Mouse (Mus musculus): ENCODE data around the gene Pcnx2.

The Pcnx2 gene

DNA sequence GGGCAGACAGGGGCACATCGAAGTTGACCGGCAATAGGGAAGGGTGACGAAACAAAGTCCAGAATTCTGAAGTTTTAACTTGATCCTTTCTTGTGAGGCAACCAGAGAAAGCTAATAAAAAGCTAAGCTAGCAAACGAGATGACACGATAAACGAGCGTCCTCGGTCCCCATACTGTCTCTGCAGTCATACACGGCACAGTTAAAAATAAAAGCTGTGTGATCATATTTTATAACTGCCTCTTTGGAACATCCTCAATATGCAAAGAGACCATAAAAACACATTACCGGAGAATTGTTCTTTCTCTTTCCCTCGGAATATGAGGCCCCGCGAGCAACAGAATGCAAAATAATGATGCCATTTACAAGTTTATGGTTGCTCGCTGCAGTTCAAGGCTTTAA, 76.1 kb downstream of the Pcnx2 start:
- no peak for DNase-seq (ENCODE audit: low spot score in 2 of 2)

DNA sequence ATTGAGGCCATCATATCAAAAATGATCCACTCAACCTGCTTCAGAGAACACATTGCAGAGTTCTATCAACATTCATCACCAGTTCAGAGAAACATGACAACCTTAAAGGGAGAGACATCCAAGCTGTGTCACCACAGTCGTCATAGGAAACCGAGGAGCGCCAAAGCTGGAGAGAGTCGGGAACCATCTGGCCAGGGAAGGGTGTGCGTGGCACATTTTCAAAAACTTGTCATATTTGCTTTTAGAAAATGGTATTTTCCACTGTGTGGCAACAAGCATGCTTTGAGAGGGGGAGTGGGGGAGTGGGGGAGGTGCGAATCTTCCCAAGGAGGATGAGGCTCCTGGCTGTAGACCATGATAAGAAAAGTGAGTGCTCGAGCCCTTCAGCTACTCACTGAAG, 78.3 kb downstream of the Pcnx2 start:
- DNase-seq (ENCODE audit: low spot score in 2 of 2): peak; percentile 78 to 89

DNA sequence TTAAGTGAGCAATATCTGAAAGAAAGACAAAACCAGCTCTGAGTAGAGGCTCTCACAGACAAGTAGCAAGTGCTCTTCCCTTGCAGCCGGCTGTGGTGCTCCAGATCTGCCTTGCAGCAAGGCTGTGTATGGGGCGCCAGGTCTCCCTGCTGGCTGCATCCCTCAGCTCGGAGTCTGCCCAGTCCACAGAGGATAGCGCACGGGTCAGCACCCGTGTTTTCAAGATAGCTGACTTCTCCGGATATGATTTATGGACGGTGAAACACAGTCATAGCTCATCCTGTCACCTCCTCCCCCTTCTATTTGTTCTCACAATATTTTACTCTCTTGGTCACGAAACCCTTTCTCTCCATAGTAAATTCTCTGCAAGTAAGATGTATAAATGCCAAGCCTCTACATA, 79.3 kb downstream of the Pcnx2 start:
- no peak for DNase-seq (ENCODE audit: low spot score in 2 of 2)

DNA sequence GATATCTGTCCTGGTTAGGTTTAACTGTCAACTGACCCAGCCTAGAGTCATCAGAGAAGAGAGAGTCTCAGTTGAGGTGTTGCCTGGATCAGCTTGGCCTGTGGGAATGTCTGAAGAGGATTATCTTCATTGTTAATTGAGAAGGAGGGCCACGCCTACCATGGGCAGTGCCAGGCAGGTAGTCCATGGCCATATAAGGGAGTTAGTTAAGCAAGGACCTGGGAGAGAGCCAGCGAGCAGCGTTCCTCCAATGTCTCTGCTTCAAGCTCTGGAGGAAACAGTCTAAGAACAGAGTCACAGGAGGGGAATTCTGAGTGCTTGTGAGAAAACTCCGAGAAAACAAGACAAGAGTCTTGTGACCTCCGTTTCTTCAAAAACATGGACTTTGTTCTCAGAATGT, 81.4 kb downstream of the Pcnx2 start:
- no peak for DNase-seq (ENCODE audit: low spot score in 2 of 2)

DNA sequence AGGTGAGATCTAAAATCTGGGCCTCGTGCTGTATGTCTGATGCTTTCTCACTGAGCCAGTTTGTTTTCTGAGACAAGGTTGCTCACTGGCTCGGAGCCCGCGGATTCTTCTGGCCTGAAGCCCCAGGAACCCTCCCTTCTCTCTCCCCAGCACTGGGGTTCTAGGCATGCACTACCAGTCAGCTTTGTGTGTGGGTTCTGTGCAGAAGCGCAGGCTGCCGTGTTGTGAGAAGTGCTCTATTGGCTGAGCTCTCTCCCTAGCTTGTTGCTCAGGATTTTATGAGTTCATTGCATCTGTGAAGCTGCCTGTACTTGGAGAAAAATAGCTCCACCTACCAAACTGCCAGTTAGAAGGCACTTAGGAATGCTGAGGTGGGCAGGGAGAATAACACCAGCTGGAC, 89.3 kb downstream of the Pcnx2 start:
- DNase-seq (ENCODE audit: low spot score in 2 of 2): peak; percentile 68 to 75

DNA sequence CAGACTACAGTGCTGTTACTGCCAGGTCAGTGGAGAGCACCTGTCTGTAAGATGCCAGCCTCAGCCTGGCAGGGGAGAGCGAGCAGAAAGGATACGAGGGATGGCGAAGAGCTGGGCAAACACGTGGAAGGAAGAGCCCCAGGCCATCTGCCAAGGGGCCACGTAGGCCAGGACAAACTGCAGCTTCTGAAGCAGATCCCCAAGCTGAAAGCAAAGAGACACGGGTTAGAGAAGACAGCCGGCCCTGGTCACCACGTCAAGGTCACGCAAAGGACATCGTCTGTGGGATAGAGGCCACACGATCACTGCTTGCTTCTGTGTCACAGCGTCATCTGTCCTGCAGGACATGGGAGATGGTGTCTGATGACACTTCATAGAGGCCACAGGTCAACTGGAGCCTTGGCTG, 90.2 kb downstream of the Pcnx2 start:
- no peak for DNase-seq (ENCODE audit: low spot score in 2 of 2)

DNA sequence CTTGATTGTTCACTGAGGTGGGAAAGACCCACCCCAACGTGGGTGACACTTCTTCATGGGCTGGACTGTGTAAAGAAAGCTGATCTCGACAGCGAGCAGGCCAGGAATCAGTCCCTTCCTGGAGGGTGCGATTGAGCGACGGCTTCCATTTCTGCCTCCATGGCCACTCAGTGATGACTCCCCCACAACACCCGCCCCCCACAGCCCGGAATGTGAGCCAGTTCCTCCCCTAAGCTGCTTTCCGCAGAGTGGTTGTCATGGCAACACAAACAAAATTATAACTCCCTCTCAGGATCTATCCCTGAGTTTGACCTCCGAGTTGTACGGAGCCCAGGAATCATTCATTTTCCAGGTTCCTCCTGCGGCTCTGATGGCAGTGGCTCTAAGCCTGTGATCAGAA, 91.7 kb downstream of the Pcnx2 start:
- DNase-seq (ENCODE audit: low spot score in 2 of 2): no peak

DNA sequence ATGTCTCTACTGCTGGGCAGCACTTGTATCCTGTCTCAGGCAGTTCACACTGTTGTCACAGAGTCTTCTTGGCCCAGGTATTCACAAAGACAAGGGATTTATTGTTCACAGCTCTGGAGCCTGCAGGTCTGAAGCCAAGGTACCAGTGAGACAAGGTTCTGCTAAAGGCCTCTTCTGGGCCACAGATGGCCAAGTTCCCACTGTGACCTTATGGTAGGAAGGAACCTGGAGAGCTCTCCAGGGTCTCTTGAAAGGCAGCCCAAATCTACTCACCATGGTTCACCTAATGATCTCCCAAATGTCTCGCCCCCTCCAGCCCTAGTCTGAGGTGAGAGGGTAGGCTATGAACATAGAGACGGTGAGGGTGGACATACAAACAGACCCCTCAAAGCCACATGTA, 101.1 kb downstream of the Pcnx2 start:
- no peak for DNase-seq (ENCODE audit: low spot score in 2 of 2)

DNA sequence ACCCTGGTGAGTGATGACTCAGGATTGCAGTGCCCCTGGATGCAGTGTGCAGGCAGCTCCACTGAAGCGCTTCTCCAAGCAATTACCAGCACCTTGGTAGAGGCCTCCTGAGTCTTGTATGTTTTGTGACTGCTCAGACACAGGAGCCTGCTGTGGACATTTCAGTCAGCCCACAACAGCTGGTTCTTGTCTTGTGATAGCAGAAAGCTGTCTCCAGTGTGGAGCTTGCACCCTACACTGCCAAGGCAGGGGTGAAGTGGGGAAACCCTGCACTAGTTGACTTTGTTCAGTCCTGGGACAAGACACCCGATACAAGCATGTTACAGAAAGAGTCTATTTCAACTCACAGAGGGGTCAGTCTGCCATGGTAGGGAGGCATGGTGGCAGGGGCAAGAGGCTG, 102.8 kb downstream of the Pcnx2 start:
- no peak for DNase-seq (ENCODE audit: low spot score in 2 of 2)

DNA sequence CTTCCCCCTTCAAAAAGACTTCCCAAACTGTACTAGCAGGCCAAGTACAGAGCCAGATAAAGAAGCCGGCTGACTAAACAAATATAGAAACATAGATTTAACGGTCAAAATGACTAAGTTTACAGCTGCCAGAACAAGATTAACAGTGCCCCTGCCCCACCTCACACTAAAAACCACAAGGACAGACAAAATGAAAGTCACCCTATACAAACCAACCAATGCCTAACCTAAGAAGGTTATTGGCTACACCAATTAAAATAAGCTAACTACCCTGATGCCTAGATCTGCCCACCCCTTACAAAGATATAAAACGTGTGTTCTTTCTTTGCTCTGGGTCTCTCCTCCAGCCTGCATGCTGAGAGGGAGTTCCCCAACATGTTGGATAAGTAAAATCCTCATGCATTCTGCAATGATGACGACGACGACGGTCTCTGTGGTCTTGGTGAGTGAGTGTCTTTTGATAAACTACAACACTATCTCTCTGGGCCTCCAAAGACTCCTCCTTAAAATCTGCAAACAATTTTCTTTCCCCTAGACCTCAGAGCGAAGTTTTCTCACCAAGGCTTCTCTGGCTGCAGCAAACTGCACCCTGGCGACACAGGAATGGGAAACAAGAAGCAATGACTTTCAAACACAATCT, 105.2 kb downstream of the Pcnx2 start:
- DNase-seq (ENCODE audit: low spot score in 2 of 2): no peak

DNA sequence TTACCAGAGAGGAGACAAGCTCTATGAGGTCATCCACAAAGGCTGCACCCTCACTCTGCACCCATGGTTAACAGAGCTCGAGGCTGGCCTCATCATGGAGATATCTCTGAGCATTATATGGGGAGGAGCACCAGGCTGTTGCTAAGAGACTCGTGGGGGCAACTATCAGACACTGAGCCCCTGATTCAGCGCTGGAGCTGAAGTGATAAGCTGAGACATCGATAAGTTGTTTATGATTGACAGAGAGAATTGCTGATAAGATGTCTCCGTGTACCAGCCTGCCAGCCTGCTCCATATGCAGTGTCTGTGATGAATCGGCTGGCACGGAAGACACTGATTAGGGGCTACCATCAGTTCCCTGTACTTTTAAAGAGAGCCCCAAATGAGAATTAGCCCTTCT, 111.2 kb downstream of the Pcnx2 start:
- DNase-seq (ENCODE audit: low spot score in 2 of 2): no peak

DNA sequence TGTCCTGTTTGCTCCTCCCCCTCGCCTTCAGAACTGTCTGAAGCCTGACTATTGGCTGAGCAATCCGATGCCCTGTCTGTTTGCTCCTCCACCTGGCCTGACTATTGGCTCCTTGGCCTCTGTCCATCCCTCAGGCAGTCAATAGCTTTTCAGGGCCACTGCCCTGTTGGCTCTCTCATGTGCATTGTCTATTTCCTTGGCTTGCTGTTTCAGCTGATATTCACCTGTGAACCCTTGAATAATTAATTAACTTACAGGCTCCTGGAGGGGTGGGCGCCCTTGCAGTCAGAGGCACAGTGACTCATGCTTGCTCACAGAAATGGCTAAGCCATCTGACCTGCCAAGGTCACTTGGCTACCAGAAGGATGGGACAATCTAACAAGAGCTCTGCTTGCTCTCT, 116.0 kb downstream of the Pcnx2 start:
- DNase-seq (ENCODE audit: low spot score in 2 of 2): no peak

DNA sequence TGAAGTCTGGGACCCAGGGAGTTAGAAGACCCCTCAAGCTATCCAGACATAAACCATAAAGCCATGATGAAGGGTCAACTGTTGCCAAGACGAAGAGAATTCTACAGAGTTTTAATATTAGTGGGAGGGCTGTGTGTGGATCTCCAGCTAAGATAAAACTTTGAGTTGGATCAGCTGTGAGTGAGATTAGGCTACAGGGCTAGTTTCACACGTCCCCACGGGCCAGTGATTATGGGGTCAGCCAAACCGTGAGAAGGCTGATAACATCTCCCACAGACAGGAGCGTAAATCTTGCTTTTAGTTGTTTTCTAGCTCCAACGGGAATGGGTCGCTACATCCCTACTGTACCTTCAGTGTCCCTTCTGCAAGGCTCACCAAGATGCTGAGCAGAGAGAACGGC, 118.5 kb downstream of the Pcnx2 start:
- DNase-seq (ENCODE audit: low spot score in 2 of 2): no peak

DNA sequence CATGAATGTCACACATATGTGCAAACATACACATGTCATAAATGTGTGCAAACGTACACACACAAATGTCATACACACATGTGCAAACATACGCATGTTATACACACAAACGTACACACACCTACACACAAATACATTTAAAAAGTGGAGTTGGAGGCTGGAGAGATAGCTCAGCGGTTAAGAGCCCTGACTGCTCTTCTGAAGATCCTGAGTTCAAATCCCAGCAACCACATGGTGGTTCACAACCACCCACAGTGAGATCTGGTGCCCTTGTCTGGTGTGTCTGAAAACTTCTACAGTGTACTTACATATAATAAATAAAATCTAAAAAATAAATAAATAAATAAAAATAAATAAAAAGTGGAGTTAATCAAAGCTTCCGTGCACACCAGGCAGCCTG, 119.2 kb downstream of the Pcnx2 start:
- DNase-seq (ENCODE audit: low spot score in 2 of 2): no peak

DNA sequence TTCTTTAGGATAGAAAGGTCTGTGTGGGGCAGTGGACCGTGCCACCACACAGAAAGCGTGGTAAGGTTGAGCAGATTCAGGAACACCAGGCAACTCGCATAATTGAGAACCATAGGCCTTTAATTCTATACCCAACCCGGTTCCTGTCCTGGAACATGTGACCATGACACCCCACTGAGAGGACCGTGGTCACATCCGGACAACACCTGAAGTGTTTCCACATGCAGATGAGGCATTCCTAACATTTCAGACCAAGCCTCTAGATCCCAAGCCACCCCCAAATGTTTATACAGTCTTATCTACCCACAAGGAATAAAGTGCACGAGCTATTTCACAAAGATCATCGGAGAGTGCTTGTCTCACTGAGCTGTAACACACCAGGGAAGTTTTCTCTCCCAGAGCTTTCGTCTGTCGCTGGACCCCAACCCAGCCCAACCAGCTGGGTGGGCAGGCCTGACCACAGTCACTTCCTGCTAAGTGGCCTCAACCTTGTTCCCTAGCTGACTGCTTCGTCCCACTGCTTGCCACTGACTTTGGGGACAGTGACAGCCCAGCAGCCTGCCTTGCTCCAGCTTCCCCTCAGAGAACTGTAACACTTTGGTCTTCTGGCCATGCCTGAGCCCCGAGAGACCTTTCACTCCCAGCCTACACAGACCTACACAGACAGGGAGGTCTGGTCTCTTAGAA, 120.5 kb downstream of the Pcnx2 start:
- DNase-seq (ENCODE audit: low spot score in 2 of 2): no peak

DNA sequence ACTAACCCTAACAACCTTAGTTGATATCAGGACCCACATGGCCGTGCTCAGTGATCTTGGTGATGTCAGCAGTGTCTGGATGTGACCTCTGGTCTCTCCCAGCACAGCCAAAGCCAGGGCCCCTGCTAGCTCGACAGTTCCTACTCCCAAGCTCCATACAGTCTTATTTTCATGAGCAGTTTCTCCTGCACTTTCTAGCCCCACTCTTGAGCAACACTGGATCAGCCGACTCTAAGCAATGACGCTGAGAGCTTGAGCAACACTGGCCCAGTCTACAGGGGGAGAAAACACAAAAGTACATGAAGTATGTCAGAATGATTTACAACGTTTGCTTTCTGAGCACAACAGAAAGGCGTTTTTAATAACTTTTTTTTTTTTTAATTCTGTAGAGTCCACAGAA, 121.3 kb downstream of the Pcnx2 start:
- no peak for DNase-seq (ENCODE audit: low spot score in 2 of 2)

DNA sequence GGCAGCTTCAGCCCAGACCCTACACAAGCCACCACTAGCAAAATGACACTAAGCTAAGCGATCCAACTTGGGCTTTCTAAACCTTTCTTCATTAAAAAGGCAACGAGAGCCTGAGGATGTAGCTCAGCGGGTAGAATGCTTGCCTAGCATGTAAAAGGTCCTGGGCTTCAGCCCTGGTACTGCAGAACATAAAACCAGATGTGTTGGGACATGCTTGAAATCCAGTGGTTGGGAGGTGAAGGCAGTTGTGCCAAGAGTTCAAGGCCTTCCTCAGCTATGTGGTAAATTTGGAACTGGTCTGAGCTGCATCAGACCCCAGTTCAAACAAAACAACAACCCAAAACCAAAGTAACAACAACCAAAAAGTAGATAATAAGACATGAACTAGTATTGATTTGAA, 121.8 kb downstream of the Pcnx2 start:
- no peak for DNase-seq (ENCODE audit: low spot score in 2 of 2)

DNA sequence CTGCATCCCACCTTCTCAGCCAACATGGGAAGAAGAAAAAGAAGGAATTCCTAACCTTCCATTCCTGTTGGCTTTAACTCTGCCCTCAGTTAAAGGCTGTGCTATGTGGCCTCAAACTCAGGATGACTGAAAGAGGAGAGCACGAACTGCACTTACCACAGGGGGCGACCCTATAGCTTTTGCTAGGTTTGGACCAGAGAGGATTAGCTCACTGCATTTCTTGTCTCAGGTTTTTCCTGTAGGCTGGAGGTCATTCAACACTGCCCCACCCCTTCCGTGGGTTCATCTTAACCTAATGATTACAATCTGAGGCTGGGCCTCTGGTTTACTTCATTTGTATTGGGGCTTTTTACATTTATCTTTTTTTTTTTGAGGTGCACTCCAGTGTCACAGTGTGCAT, 123.1 kb downstream of the Pcnx2 start:
- no peak for DNase-seq (ENCODE audit: low spot score in 2 of 2)

DNA sequence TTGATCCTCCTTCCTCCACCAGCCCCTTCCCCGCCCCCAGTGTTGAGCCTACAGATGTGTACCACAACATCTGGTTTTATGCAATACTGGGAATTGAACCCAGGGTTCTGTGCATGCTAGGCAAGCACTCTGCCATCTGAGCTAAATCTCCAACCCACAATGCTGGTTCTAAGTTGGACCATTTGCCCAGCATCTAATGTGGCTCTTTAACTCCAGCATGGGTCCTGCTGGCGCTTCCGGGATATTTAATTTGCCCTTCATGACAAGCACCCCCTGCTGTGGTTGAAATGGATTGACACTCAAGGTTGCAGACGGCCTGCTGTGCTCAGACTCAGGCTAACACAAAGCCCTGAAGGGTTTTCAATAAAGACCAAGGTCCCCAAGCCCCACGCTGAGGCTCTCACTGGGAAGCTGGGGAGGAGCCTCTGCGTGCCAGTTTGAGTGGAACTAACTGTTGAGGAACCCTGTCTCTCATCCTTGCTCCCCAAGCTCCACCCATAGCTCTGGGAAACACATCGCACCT, 124.8 kb downstream of the Pcnx2 start:
- DNase-seq (ENCODE audit: low spot score in 2 of 2): no peak

DNA sequence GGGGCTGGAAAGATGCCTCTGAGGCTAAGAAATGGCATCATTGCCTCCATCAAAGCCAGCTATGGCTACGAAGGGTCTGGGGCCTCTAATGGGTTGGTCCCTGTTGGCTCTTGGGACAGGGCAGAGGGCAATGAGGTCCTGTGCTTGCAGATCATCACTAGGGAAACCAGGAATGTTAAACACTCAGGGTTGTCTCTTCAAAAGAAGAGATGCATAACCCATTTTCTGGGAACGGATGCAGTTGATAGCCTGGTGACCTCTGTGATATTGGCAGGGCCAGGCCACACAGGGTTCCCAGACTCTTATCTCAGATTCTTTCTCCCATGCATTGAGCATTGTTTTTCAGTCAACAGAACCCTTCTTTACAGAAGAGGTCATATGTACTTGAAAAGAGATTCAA, 125.8 kb downstream of the Pcnx2 start:
- DNase-seq (ENCODE audit: low spot score in 2 of 2): no peak

DNA sequence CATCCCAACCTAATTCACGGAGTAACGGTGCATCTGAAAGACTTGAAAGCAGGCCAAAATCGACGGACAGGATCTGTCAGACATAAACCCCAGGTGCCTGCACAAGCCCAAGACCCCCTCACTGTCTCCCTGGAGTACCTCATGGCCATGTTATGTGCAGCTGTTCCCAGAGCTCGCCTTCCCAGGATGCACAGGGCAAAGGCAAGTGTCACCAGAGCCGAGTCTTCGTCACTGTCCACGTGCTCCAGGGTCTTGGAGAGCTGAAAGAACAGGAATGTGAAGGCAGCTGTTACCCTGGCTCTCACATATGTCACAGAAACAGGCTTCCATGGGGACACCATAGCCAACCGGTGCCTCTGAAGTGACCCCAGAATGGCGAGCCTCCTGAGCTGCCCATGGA, 130.0 kb downstream of the Pcnx2 start:
- DNase-seq (ENCODE audit: low spot score in 2 of 2): no peak

DNA sequence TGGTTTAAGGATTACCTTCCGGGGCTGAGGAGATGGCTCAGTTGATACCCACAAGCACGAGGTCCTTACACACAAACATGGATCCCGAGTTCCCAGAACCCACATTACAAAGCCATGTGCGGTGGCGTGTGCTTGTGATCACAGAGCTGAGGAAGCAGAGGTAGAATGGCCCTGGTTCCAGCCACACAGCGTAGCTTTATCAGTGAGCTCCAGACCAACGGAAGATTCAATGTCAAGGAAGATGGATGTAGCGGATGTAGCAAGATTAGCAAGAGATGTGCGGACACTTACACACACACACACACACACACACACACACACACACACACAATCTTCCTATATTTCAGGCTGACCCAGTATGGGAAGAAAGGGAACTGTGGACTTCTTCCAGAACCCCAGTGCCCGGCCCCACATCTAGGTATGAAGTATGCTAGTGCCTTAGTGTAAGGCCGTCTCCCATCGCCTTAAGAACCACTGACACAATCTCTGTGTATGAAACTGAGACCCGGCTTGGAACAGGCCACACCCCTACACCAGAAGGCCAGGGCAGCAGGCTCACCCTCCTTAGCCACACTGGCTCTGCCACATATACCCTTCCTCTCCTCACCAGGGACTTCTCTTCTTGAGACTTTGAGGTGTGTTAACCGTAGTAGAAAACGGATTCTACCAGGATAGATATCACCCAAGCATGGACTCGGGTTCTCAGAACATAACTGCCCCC, 134.9 kb downstream of the Pcnx2 start:
- DNase-seq (ENCODE audit: low spot score in 2 of 2): no peak

DNA sequence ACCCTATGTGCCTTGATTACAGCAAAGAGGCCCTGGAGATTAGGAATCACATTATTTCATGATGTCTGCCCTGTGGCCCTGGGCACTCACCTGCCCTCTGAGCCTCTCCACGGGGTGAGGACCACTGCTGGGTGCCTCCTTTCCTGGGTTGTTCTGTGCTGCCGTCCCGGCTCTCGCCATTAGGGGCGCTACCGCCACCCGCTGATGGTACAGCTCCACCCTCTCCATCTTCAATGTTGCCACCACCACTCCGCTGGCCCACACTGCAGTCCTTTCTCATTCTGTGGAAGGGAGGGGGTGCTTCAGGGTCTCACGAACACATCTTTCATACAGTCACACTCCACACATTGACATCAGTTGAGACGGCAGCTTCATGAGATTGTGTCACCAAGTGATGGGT, 139.1 kb downstream of the Pcnx2 start:
- DNase-seq (ENCODE audit: low spot score in 2 of 2): peak in 1 of 2 experiments; percentile 43

Data from right cerebral cortex, postnatal 10 days (tissue).